Mouse (Mus musculus) kidney, adult 9 months (tissue): ENCODE results near the gene Itih3.

Experiments used
- DNase-seq: peaks from one replicate; pipeline ENCODE4 v3.0.0; 2022

Itih3 gene

DNA sequence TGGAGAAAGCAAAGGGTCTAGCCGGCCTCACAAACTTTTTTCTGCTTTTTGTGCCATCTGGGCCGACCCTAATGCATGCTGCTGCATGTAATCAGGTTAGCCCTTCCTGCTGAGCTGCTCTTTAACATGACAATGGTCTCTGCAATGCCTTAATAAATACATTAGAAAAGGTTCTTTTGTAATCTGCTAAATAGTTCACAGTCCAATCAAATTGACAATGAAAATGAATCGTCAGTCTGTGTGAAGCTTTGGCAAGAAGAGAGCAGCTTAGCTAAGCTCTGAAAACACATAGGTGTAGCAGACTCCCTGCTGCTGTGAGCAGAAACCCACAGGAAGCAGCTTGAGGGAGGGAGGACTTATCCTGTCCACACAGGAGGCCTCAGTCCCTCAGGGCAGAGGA lies 23.6 kb downstream of the Itih3 start:
- no peak for DNase-seq

DNA sequence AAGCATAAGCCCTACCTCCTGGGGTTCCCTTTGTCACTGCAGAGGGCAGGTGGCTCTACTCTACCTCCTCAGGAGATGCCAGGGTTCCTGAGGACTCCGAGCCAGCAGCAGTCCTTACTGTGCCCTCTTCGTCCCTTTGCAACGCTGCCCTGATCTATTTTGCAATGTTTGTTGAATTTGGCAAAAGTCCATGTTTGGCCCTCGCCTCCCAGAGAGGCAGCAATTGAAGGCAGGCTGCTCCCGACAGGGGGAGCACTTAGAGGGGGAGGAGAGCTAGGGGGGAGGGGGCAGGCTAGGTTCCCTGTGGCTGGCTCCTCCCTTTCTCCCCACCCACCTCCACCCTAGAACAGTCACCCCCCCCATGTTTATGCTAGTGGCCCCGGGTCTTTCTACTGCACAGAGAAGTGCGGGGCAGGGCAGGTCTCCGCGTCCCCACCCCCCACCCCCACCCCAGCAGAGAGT lies 35.3 kb downstream of the Itih3 start:
- DNase-seq, result peak; percentile 62

GRCm38 (mm10) chr14:30886204-30886603 lies 37.4 kb downstream of the Itih3 start, which contains the start of gene Itih4:
TSS of gene Itih4 (plus strand) at chr14:30886476.
- DNase-seq, result no peak

- no peak for DNase-seq
Observed at GRCm38 (mm10) chr14:30885298-30885697, 38.3 kb downstream of the Itih3 start.

DNA sequence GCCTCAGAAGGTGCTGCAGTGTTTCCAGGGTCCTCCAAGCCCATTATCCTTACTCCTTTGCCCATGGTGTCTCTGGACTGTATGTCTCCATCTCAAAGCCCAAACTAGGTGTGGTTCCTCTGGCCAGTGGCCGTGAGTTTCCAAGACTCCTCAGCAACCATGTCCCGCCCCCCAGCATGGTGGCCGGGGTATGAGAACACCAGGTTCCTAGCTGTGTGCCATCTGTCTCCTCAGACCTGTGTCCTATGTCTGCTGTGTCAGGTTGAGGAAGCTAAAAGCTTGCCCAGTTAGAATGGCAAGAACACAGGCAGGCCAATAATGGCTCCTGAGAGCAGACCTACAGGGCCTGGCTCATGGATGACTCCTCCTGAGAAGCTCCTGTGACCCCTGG lies 41.8 kb downstream of the Itih3 start:
- DNase-seq, result no peak

GRCm38 (mm10) chr14:30880811-30881717 lies 42.5 kb downstream of the Itih3 start:
- DNase-seq, result peak; percentile 58

- no peak for DNase-seq
Observed at GRCm38 (mm10) chr14:30880251-30880650, 43.3 kb downstream of the Itih3 start.

DNA sequence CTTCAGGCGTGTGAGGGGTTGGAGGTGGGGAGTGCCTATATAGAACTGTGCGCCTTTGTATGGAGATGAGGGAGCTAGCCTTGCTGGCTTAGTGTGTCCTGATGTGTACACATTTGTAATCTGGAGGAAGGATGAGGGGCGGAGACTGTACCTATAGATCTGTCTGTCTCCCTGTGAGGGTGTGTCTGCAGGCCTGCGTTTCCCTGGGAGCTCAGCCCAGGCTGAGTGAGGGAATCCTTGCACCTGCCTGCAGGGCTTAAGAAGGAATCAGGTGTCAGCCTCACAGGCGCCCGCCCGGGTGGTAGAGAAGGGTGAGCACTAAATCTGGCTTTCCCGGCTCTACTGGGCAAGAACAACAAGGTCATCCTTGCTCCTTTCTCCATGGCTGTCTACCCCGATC lies 43.8 kb downstream of the Itih3 start:
- no peak for DNase-seq

DNA sequence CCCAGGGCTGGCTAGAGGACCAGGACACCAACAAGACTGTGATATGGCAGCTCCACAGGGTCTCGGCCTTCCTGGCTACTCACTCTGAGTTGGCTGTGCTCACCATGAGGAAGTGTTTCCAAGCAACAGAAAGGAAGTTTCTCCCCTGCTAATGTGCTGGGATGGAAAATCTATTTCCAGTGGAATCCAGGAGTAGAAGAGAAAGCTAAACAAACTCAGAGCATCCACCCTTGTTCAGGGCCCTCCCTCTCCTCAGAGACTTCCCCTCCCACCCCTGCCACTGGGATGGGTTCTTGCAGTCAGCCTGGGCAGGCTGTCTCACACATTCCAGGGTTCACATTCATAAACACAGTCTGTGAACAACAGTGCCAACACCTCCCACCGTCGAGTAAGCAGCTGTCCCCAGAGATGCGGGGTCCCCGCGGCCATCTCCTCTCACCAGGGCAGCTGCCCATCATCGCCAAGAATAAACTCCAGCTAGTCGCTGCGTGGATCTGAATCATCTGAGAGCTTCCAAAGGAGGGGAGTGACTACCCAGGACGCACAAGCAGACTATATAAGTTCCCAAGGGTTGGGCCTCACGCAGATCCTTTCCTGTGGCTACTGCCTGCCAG lies 44.5 kb downstream of the Itih3 start, which contains the start of gene Mustn1:
TSS of gene Mustn1 (plus strand) at position 243 of the 614 bp plus-strand sequence.
- peak; percentile 27 for DNase-seq

DNA sequence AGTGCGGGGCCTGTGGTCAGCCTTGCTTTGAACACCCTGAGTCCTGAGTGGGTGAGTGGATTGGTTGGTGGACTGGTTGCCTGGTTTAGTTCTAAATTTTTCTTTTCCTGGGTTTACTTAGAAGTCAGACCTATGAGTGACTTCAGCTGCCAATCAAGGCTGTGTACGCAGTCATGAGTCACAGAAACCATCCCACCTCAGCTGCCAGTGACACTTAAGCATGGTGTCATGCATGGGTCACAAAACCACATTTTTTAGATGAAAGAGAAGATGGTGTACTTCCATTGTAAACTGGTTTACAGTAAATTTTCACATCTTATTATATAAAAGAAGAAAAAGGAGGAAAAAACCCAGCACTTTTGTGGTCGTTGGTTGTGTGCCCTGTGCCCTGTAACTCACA lies 45.7 kb downstream of the Itih3 start:
- no peak for DNase-seq

DNA sequence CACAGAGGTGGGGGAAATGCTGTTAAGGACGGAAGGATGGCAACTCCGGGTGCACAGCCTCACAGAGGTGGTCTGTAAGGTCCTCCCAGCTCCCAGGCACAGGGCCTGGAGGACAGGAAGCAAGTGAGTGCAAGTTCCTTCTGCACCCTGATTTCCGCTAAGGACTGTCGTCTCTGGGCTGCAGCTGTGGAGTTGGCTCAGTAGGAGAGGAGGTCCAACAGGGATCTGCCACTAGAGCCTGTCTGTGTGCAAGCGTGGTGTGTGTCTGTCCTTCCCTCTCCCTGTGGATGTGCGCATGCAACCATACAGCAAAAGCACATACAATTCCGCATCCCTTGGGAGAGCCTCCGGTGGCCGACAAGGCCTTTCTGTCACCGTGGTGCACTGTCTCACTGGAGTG lies 47.1 kb downstream of the Itih3 start:
- DNase-seq, result no peak

- peak; percentile 14 for DNase-seq
Observed at GRCm38 (mm10) chr14:30875955-30876354, 47.6 kb downstream of the Itih3 start.

GRCm38 (mm10) chr14:30875130-30875865 lies 48.3 kb downstream of the Itih3 start:
- DNase-seq, result no peak

- peak; percentile 20 for DNase-seq
Observed at GRCm38 (mm10) chr14:30874095-30874700, 49.4 kb downstream of the Itih3 start.

- DNase-seq, result no peak
Observed at GRCm38 (mm10) chr14:30870206-30871147, 53.1 kb downstream of the Itih3 start.

DNA sequence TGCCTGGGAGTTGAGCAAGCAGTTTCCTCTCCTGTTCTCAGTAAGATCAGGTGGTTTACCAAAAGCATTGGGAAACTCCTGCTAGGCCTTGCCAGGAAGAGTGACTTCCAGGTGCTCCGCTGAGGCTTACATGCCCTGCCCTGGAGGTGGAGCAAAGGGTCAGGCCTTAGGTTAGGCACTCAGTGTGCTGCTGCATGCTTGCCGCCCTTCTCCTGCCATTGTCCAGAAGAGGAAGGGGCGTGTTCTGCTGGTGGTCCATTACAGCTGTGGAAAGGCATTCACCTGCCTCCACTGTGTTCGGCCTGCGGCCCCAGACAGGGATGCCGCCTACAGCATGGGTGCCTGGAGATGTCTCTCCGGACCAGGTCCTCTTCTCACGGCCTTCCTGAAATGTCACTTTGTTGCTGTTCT lies 54.2 kb downstream of the Itih3 start:
- no peak for DNase-seq

DNA sequence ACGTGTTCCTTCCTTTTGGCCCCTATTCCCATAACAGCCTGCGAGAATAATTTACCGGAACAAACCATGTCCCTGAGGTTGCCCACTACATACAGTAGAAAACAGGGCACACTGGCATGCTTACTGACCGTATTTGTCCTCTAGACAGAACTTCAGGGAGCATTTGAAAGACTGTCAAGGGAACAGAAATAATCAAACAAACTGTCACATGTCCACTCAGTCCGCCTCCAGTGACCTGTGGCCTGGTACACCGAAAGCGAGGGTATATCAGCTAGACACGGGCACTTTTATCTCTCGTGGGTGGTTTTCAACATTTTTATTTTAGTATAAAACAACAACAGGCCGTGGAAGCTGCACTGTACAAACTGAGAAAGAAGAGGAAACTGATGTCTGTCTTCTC lies 54.7 kb downstream of the Itih3 start:
- no peak for DNase-seq

GRCm38 (mm10) chr14:30867042-30867441 lies 56.5 kb downstream of the Itih3 start:
- DNase-seq, result peak; percentile 76

GRCm38 (mm10) chr14:30865311-30865710 lies 58.2 kb downstream of the Itih3 start:
- DNase-seq, result peak; percentile 30

- no peak for DNase-seq
Observed at GRCm38 (mm10) chr14:30862368-30862767, 61.2 kb downstream of the Itih3 start.

DNA sequence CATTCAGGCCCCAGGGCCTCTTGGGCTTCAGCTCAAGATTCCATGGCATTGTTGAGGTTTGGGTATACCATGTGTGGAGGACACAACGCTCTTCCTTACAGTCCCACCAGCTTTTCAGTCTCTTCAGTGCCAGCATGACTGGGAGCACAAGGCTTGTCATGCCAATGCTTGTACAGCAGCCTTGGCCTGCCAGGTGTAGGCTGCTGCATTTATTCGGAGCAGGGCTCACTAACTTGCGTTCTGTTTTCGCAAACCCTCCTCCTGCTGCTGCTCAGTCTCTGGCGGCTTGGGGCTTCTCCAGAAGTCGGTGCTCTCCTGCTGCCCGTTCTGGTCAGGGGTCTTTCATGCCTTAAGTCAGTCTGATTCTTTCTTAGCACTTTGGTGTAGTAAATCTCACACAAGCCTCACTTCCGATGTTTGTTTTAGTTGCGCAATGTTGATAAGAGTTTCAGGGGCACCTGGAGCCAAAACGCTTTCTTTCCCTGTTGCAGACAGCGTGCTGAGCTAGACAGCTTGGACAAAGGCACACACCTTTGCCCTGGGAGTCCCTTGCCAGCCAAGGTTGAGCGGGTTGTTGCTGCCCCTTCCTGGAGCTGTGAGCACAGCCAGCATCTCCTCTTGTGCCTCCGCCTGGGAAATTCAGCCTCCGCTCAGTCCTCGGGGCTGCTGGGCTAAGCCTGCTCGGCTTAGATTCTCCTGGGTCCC lies 62.0 kb downstream of the Itih3 start:
- peak; percentile 24 for DNase-seq
